Mouse (Mus musculus): ENCODE results near the gene Lpp. TPM values are rescaled to one million over a fixed set of nuclear protein-coding genes. Genes with fewer than 3 reads are reported as not detected.

The Lpp gene
- polyA plus RNA-seq, 1 experiment: not detected

DNA sequence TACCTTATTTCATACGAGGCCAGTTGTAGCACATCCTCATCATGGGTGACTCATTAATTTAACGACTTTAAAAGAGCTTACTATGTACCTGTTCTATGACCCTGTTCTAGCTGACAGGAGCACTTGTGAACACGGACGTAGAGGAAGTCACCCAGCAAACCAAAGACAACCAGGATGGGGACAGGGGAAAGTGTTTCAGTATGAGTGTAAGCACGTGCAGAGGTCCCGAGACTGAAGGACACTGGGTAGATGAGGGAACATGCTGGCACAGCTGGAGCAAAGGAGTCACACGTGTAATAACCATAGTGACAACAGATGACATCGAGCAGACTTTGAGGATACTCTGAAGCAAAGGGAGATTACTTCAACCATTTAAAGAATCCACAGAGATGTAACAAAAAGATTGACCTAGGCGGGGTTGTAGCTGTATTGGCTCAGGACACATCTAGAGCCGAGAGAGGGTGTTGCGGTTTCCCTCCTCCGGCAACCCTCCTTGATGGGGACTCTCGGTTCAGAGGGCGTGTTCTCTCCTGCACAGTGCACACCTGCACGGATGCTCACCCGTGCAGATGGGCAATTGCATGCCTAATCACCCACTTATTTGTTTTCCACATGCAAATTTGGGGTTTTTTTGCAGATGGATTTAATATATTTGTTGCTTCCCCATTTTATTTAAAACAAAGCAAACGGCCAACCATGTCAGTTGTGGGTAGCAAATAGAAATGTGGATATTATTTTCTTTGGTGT lies 74.4 kb downstream of the Lpp start:
- no peak for TF ChIP-seq GATA1 (IDR thresholded peaks at IDR 0.05; ENCODE audit: low read length)

DNA sequence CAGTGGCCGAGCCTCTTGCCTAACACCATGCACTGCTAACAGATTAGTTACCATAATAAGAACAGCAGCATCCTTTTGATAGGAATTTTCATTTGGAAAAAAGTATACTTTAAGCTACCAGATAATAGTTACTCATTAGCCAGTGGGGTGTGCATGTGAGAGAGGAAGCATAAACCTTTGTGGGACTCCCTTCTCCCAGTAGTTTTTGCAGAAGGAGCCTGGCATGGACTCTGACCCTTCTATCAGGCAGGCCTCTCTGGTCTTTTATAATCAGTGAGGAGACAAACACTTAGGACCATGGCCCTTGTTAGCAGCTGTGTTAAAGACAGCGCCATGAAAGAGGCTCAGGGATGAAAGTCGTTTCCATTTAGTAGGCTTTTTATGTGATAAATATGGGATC lies 76.0 kb downstream of the Lpp start:
- no peak for TF ChIP-seq GATA1 (IDR thresholded peaks at IDR 0.05; ENCODE audit: low read length)

DNA sequence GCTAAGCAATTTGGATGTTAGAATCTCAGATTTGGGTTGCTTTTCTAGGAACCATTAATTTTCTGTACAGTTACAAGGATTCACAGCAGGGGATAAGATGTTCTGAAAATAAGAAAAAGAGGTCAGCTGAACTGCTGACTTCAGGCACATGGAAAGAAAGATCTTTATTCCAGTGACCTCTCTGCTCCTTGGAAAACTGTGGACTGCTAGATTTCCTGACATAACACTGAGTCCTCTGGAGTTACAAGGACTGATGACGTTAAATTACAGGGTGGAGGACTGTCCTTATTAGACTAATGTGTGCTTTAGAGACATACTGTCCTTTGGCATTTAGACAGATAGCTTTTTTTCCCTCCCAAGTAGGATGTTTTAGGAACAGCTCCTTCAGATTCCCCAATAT lies 77.3 kb downstream of the Lpp start:
- TF ChIP-seq GATA1 (IDR thresholded peaks at IDR 0.05; ENCODE audit: low read length): no peak

DNA sequence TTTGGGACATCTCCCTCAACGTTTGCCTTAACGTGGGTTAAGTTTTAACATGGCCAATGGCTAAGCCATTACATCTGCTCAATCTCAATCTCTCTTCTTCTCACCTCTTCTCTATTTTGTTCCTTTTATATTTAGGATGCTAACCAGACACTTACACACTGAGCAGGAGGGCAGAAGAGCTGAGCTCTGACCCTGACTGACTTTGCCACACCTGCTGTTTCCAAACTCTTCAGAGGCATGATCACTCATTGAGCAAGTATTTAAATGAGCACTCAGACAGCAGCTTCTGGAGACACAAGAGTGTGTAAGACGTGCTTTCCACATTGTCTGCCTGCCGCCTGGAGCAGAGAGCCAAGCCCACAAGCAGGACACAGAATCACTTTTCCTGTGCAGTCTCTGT lies 77.7 kb downstream of the Lpp start:
- TF ChIP-seq GATA1 (IDR thresholded peaks at IDR 0.05; ENCODE audit: low read length): no peak

DNA sequence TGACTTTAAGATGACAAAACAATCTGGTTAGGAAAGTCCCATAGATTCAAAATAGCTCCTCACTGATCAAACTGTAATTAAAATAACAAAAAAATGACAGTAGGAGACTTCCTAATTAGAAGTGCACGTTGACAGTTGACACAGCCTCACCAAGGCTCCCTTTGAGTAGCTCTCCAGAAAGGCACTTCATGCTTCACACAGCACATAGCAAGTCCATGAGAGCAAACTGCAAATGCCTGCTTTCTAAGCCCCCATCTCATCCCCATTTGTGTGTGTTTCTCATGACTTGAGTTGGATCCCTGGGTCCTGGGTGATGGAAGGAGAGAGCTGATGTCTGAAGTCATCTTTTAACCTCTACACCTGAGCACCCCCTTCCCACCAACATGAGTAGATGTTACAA lies 78.5 kb downstream of the Lpp start:
- no peak for TF ChIP-seq GATA1 (IDR thresholded peaks at IDR 0.05; ENCODE audit: low read length)

DNA sequence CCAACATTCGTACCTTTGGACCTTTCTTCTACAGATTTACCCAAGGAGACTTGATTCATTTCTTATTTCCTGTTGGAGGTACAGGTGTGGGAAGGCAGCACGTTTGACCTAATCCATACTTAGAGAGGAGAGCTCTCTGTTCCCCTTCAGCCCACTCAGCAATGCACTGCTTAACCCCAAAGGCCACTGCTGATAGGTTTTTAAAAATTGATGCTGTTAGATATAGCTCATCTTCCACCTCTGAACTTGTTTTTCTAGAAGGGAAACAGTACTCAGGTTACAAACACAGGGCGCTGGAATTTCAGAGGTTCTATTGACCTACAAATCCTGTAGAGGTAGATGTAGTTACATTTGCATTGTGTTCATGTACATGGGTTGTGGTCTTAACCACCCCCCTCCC lies 80.7 kb downstream of the Lpp start:
- no peak for TF ChIP-seq GATA1 (IDR thresholded peaks at IDR 0.05; ENCODE audit: low read length)

DNA sequence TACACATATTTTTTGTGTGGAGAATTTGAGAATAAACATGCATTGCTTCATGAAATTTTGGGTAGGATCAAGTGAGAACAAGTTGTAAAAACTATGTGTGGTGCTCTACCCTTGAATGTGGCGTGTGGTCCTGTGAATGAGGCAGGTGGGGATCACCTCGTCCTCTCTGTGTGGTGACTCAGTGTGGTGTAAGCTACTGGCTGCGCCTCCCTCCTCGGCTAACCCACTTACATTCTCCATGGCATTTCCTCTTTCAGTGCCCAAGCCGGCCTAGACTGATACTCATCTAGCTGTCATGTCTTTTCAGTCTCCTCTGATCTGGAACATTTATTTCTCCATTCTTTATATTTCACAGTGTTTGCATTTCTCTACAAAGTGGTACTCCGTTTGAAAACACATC lies 81.5 kb downstream of the Lpp start:
- TF ChIP-seq GATA1 (IDR thresholded peaks at IDR 0.05; ENCODE audit: low read length): no peak

DNA sequence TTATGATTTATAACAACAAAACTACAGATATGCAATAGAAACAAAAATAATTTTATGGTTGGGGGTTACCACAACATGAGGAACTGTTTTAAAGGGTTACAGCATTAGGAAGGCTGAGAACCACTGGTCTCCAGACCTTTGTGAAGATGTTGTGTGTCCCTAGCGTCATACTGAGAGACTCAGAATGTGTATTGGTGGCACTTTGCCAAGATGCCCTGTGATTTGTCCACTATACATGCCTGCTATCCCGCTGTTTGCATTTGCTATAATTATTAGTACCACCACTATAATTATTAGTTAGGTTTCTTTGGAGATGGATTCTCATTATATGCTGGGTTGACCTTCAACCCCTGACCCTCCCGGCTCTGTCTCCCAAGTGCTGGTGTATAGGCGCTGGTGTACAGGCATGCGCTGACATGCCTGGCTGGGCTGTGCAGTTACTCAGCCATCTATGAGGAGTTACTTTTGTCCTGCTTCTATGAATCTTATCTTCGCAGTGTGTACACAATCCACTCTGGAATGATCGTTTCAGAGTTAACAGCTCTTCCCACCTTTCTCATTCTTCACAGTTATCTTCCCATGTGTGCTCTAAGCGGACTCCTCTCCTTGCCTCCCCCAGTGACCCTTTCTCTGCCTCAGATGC lies 82.1 kb downstream of the Lpp start:
- TF ChIP-seq GATA1 (IDR thresholded peaks at IDR 0.05; ENCODE audit: low read length): no peak

DNA sequence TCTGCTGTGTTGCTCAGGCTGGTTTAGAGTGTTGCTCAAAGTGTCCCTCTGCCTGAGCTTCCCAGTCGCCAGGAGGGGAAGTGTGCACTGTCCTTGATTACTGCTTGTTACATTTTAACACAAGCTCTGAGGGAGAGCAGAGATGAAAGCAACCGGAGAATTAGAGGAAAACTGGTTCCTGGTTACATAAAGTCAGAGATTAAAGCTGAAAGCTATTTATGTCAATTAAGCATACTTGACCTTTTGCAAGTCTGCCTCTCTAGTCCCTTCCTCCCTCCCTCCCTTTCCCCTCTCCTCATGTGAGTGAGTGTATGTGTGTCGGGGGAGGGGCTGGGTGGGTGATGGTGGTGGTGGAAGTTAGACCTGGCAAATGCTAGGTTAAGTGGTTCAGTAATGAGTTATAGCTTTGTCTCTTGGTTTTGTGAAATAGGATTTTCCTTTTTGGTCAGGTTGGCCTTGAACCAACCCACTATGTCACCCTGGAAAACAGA lies 83.6 kb downstream of the Lpp start:
- no peak for TF ChIP-seq GATA1 (IDR thresholded peaks at IDR 0.05; ENCODE audit: low read length)

DNA sequence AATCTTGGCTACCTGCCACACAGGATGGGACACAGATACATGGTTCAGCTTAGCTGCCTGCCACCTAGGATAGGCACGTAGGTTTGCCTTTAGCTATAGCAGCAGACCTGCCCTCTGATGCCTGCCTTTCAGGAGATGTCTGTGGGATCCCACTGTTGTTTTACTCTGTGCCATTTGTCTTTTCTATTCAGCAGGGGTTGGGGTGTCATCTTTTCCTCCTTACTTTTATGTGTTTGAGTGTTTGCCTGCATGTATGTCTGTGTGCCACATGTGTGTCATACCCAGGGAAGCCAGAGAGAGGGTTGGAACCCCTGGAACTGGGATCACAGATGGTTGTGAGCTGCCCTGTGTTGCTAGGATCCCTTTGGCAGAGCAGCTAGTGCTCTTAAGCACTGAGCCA lies 84.7 kb downstream of the Lpp start:
- no peak for TF ChIP-seq GATA1 (IDR thresholded peaks at IDR 0.05; ENCODE audit: low read length)

DNA sequence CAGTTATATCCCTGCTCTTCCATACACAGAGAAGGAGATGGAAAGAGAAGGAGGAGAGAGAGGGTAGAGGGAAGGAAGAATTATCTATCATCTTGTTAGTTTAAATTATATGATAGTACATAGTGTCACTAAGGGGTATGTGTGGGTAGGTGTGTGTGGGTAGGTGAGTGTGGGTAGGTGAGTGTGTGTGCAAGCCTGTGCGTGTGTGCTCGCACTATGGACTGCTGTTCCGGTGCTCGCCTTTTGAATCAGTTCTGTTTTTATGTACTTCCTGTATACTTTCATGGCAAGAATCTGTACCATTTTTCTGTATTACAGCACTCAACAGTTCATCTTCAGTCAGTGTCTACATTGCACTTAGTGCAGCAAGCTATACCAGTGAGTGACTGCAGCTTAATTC lies 85.5 kb downstream of the Lpp start:
- no peak for TF ChIP-seq GATA1 (IDR thresholded peaks at IDR 0.05; ENCODE audit: low read length)

DNA sequence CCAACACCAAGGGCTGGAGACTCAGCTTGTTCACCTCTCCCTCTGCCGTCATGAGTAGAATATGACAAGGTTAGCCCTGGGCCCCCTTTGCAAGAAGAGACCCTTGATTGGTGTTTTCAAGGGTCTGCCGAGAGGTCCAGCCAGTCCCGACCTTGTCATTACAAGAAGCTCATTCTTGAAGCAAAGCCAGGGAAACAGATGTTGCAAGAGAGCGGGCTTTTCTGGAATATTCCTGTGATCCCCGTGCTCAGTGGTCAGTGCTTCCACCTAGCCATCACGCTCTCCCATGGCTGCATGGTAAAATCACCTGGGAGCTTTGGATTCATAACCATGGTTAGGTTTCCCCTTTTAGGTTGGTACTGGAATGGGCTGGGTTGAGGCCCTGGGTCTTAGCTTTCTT lies 89.3 kb downstream of the Lpp start:
- TF ChIP-seq GATA1 (IDR thresholded peaks at IDR 0.05; ENCODE audit: low read length): no peak

DNA sequence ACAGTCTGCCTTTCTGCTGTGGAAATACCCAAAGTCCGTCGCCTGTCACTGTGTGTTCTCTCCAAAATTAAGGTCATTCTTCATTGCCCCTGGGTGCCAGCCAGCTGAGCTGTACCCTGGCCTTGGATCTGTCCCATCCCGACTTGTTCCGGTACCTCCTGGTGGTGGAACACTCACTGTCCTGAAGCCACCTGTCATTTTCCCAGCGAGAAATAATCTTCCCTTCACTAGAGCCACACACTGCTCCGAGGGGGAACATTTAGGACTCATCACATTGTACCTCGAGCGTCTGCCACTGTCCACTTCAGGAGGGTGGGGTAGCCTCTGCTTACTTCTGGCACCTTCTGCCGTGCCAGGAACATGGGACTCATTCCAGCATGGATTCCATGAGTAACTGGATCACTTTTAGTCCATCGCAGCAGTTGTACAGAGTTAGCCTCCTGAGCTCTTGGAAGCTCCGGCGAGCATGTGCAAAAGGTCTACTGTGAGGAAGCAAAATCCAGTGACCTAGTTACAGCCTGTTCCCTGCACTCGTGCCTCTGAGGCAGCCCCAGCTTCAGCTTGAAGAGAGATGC lies 90.3 kb downstream of the Lpp start:
- no peak for TF ChIP-seq GATA1 (IDR thresholded peaks at IDR 0.05; ENCODE audit: low read length)

DNA sequence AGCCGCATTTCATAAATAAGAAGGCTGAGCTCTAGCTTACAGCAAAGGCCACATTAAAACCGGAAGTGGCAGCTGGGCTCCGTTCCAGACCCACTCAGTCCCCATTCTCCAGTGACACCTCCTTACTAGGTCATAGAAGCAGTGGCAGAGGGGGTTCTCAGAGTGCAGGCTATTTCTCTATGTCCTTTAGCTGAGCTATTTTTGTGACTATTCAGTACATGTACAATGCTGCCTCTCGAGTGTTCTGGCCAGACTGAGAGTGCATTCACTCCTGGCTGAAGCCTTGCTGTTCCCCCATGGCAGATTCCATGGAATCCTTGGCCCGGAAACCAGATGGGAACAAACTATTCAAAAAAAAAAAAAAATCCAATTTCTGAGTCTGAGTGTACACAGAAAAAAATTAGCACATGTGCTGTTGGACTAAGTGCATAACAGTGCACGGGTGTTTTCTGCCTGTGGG lies 94.5 kb downstream of the Lpp start:
- no peak for TF ChIP-seq GATA1 (IDR thresholded peaks at IDR 0.05; ENCODE audit: low read length)

DNA sequence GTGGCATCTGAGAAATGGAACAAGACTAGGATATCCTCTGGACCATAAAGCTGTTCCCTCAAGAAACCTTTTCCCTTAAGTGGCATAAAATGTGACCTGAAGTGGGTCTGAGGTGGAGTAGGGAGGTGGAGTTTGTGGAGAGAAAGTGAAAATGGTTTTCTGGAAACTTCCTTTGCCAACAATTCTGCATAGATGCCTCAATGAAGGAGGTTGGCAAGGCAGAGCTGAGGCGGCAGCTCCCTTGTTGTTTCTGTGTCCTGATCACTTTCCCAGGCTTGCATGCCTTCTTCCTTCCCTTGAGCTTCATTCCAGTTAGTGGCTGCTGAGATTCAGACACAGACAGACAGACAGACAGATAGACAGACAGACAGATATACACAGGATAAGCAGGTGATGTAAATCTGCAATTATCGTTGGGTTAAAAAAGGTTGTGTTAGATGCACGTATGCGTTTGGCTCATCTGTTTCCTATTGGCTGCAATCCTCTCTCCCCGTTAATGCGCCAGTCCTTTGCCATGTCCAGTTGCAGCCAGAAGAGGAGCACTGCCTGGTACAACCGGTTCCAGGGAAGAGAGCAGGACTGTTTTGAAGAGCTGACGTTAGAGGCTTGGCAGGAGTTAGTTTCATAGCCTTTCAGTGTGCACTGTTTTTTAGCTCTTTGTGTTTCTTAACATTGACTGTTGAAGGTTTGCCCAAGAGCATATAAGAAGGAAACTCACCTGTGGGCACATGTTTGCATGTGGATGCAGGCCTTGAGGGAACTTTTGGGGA lies 96.4 kb downstream of the Lpp start:
- no peak for TF ChIP-seq GATA1 (IDR thresholded peaks at IDR 0.05; ENCODE audit: low read length)
